Mouse (Mus musculus) activated CD4-positive, CD25-positive, alpha-beta regulatory T cell, adult 4 months (primary cell): ENCODE measurements at regions not wholly inside any gene's neighbourhood (a gene's known extent, or its start where the extent isn't known, plus 50 kb on each side); places are given as distances from the start of the nearest gene placed in this dataset.

ENCODE experiments used
- ATAC-seq: one replicate; pipeline ENCODE4 v1.8.0; 2017

DNA sequence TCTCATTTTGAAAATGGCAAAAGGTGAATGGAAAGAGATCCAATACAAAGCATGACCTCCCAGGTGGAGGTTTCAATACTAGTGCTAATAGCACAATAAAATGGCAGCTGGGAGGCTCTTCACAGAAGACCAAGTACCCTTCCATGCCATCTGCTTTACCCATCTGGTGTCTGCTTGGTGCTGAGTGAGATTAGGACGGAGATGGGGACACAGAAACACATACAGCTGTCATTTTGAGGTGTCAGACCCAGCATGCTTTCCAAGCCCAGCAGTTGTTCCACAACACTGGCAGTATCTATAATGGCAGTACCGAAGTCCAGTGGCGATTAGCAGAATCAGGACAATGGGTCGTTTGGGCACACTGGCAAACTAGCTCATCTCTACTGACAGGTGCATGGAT lies 118.9 kb upstream of the 1700064H15Rik start:
- no peak for ATAC-seq

DNA sequence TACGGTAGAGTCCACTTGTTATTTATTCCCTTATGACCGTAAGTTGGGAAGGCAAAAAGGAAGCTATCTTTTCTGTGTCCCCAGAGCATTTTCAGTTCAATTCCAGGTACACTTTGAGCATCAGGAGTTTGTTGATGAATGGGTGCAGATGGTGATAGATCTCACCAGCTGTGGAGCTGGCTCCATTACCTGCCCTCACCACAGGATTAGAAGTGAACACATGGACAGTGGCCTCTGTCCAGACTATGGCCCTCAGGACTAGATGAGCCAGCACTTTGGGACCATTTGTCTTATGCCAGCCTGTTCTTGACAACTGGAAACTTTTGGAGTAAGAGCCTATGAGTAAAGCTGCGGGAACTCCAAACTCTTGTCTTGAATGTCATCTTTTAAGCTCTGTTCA lies 123.5 kb upstream of the 1700064H15Rik start:
- ATAC-seq: no peak

DNA sequence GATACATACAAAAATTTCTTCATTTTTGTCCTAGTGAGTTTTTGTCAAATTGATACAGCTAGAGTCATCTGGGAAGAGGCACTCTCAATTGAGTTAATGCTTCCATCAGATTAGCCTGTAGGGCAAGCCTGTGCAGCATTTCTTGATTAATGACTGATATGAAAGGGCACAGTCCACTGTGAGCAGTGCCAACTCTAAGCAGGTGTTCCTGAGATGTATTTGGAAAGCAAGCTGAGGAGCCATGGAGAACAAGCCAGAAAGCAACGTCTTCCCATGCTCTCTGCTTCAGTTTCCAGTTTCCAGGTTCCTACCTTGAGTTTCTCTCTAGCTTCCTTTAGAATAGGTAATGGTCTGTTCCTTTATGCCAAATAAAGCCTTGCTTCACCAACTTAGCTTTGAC lies 125.5 kb upstream of the 1700064H15Rik start:
- ATAC-seq: no peak

DNA sequence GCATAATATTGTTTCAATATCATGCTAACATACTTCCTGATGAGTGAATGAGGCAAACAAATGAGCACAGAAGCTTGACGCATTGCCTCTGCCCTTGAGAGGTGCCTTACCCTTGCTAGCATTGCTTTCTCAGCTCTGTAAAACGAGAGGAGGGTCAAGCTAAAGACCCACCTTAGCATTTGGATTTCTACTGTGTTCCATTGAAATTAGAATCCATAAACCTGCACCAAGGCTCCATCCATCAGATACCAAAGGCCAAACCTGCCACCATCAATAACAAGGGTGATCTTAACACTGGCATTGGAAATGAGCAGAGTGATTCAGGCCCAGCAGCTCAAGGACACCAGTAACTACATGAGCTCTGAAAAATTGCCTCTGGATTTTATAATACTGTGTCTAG lies 126.2 kb upstream of the 1700064H15Rik start:
- no peak for ATAC-seq

DNA sequence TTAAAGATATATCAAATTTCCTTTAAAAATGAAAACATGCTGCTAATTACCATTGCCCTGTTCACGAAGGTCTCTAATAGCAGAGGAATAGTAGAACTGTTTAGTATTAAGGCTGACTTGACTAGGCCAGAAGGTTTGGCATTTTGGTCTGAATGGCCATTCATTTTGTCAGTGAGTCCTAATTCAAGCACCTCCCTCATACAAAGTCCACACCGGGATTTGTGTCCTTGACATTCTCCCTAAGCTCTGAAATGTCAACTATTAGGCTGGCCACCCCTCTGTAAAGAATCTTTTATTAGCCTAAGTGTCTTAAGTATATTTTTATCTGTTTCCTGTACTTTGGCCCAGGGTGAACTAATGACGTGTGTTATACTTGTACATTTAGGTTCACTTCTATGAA lies 126.7 kb upstream of the 1700064H15Rik start:
- ATAC-seq: no peak

- ATAC-seq: no peak
Measured at GRCm38 (mm10) chr3:19798543-19799106, 158.2 kb upstream of the Cp start.

DNA sequence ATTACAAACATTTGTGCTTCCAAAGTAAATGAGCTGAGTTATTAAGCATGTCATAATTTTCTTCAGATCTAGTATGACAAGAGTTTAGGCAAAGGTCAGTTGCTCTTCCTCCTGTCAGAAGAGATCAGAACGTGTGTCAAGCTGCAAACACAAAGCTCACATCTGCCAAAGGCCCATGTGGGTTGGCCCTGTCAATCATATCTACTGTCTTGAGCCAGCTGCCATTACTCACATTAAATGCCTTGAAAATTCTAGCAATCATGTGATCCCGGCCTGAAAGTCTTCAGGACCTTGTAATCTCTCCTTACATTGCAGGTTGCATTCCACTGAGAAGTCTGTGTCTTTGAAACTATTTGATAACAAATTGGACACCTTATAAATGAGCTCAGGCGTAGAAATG lies 146.8 kb upstream of the Cp start:
- ATAC-seq: no peak

DNA sequence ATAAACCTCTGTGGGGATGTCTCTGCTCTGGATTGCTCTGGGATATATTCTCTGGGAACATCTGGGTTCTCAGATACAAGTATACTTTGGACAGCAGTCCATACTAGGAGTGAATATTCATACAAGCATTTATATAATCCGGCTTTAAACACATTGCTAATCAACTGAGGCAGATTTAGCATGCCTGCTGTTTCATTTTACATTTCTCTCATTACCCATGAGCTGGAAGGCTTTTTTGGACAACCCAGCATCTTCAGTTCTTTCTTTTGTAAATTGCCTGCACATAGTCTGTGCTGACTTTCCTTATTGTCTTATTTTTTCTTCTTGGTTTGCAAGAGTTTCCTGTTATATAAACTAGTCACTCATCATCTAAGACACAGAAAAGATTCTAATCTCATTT lies 131.9 kb upstream of the Cp start:
- no peak for ATAC-seq

GRCm38 (mm10) chr3:19828518-19829246 lies 128.2 kb upstream of the Cp start:
- no peak for ATAC-seq

GRCm38 (mm10) chr3:19829752-19830151 lies 127.1 kb upstream of the Cp start:
- no peak for ATAC-seq

DNA sequence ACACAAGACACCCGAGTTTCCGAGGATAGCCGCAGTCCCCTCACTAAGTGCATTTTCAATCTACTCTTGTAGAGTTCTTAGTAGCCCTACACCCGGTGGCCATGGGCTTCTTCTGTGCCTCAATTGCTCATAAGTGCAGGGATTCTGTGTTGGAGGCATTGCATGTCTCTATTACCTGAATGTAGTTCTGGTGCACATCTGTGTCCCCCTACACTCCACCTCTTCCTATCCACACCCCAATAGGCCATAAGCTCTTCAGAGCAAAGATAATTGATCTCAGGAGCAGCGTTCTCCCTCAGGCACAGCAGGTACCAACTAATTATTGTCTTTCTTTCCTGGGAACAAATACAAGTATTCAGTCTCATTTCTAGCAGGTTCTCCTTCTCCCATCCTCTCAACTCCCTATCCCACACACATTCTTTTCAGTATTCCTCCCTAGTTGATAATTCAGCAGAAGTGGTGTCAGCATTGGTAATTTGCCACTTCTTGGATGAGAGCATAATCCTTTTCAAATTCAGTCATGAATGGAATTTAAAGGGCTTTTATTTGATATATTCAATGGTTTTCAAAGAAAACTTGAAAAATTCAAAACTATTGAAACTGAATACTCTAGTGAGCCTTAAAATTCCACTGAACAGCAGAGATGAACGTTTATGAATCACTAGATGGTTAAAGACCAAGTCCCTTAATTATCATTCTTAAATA lies 108.7 kb upstream of the Cp start:
- ATAC-seq: no peak

GRCm38 (mm10) chr3:19848736-19849269 lies 108.1 kb upstream of the Cp start:
- no peak for ATAC-seq

GRCm38 (mm10) chr3:19882623-19883022 lies 74.2 kb upstream of the Cp start:
- no peak for ATAC-seq

GRCm38 (mm10) chr3:19888405-19888804 lies 68.4 kb upstream of the Cp start:
- ATAC-seq: no peak

GRCm38 (mm10) chr3:19894258-19894629 lies 62.6 kb upstream of the Cp start:
- ATAC-seq: no peak

DNA sequence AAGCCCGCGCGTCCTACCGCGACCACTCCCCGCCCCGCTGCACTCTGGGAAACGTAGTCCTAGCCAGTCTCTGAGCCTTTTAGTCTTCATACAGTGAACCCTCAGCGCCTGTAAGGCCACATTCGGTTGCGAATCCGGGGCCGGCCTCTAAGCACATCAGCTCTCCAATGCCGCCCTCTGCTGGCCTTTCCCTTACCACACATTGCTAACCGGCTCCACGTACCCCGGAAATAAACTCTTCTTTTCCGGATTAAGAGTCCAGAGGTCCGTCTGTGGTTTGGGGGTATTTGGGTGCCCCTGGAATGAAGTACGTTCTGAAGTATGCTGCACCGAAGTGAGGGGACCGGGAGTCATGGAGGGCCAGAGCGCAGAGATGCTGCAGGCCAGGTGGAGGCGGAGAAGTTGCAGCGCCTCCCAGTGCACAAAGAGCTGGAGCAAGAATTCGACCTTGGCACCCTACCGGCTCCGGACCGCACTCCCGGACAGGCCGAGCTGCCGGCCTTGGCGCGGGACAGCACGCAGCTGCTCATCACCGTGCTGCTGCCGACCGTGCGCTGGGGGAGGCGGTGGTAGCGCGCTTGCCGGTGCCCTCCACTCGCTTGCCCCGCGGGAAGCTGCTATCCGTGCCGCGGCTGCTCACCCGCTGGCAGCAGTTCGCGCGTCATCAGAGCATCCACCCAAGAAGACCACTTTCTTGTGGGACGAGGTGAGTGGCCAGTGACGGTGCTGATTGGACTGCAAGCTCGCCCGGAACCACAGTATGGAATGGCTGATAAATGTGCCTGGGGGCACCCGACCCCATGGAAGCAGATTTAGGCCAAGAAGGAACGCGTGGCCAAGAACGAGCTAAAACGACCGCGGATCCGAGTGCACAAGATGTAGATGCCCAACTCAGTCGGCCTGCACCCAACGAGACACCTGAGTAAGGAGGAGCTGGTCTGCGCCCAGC lies 62.0 kb upstream of the Cp start:
- peak; percentile 98 for ATAC-seq

DNA sequence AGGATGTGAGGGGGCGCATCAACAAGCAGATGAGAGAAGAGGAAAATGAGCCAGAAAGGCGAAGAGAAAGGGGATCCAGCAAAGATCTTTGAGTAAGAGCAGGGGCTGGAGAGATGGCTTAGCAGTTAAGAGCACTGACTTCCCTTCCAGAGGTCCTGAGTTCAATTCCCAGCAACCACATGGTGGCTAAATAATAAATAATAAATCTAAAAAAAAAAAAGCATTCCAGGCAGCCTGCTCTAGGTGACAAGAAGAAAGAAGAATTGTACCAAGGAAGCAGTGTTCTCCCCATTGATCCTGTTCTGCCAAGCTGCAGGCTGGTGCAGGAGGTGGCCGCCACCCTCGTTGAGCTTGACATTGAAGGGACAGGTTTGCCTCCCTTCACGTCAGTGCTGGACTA lies 61.1 kb upstream of the Cp start:
- ATAC-seq: no peak

GRCm38 (mm10) chr3:19897140-19897539 lies 59.7 kb upstream of the Cp start:
- no peak for ATAC-seq

- no peak for ATAC-seq
Measured at GRCm38 (mm10) chr3:19902226-19902625, 54.6 kb upstream of the Cp start.

- peak; percentile 61 for ATAC-seq
Measured at GRCm38 (mm10) chr3:19904446-19905275, 52.2 kb upstream of the Cp start.
